Mouse (Mus musculus): Measurements from ENCODE around the gene B3gat3.
A peak's percentile ranks its signal among the peaks of the same experiment; 100 is the strongest.
"Not testable (repeated sequence)": the region's sequence is repeated elsewhere in the genome, so short reads cannot be mapped to it uniquely, and the experiment has no call there.

Gene B3gat3

DNA sequence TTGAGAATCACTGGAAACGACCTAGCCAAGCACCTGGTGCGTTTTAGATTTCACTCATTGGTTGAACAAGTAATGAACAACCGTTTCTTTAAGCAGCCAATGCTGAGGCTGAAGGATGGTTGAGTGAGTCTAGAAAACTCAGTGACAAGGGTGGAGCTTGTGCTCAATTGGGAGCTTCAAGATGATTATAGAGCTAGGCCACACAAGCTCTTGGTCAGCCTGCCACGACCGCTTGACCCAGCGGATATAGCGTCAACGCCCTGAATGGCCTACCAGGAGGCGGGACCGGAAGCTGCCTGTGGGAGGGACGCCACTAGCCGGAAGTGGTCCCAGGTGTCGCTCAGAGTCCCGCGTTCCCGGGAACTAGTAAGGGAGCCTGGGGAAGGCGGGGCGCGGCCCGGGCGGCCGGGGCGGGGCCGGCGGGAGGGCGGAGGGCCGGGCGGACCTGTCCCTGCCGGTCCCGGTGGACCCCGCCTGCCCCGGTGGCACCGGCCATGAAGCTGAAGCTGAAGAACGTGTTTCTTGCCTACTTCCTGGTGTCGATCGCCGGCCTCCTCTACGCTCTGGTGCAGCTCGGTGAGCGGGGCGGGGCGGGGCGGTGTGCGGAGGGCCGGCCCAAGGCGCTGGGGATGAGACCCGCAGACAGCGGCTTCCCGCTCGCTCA lies at the start of gene B3gat3:
TSS of gene B3gat3 (plus strand) at position 302 of the 664 bp plus-strand sequence.
- peak; percentile 95 to 96 for DNase-seq (ENCODE audit: low spot score in 2 of 2)

DNA sequence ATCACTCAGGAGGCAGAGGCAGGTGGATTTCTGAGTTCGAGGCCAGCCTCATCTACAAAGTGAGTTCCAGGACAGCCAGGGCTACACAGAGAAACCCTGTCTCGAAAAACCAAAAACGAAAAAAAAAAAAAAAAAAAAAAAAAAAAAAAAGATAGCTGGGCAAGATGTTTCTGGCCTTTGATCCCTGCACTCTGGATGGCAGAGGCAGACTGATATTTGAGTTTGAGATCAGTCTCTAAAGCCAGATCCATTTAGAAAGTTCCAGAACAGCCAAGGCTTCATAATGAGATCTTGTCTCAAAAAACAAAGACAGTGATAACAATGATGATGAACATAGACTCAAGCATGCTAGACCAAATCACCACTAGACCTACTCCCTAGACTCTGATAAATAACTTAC lies 49.8 kb upstream of the B3gat3 start:
- not testable (repeated sequence) for DNase-seq (ENCODE audit: low spot score in 2 of 2)

DNA sequence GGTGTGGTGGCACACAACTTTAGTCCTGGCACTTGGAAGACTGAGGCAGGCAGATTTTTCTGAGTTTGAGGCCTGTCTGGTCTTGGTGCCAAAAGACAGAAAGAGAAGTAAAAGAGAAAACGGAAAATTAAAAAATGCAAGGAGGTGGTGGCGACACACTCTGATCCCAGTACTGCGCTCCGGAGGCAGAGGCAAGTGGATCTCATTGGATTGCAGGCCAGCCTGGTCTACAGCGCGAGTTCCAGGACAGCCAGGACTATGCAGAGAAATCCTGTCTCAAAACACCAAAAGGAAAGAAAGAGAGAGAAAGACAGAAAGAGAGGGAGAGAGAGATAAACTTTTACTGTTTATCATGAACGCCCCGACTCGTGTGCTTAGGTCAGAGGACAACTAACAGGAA lies 49.3 kb upstream of the B3gat3 start:
- DNase-seq (ENCODE audit: low spot score in 2 of 2) = no peak

- peak; percentile 99 for DNase-seq (ENCODE audit: low spot score in 2 of 2)
Observed at GRCm38 (mm10) chr19:8871267-8872186, 48.6 kb upstream of the B3gat3 start, which contains the start of gene Ubxn1. TSS of gene Ubxn1 (plus strand) at chr19:8871496.

DNA sequence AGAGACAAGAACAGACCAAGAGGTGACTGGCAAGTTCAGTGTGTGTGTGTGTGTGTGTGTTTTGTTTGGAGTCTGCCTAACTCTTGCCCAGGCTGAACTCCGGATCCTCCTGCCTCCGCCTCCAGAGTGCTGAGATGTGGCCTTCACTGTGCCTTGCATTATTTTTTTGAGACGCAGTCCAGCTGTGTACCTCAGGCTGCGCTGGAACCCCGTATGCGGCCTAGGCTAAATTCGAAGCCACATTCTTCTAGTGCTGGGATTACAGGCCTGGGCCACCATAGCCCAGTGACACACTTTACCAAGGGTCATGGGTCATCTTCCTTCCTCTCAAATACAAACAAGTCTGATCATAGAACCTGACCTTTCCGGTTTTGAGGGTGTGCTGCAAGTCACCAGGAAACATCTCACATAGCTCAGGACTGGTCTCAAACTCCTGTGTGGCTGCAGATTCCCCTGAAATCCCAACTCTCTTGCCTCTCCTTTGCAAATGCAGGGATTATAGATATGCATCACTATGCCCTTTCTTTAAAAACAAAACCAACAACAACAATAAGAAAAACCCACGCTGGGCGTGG lies 47.8 kb upstream of the B3gat3 start:
- no peak for DNase-seq (ENCODE audit: low spot score in 2 of 2)

- no peak for DNase-seq (ENCODE audit: low spot score in 2 of 2)
Observed at GRCm38 (mm10) chr19:8875031-8875430, 45.1 kb upstream of the B3gat3 start.

- peak; percentile 92 to 94 for DNase-seq (ENCODE audit: low spot score in 2 of 2)
Observed at GRCm38 (mm10) chr19:8880311-8881033, 39.7 kb upstream of the B3gat3 start, which contains the start of gene Uqcc3. TSS of gene Uqcc3 (minus strand) at chr19:8880923.

DNA sequence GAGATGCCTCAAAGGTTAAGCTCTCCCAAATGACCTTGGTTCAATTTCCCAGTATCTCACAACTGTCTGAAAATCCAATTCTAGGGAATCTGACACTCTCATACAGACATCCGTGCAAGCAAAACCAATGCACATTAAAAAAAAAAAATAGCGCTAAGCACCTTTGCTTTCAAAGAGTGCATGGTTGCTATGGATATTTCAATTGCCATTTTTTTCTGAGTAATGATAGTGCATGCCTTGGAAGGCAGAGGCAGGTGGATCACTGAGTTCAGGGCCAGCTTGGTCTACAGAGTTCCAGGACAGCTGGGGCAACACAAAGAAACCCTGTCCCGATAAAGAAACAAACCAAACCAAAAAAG lies 39.2 kb upstream of the B3gat3 start:
- no peak for DNase-seq (ENCODE audit: low spot score in 2 of 2)

DNA sequence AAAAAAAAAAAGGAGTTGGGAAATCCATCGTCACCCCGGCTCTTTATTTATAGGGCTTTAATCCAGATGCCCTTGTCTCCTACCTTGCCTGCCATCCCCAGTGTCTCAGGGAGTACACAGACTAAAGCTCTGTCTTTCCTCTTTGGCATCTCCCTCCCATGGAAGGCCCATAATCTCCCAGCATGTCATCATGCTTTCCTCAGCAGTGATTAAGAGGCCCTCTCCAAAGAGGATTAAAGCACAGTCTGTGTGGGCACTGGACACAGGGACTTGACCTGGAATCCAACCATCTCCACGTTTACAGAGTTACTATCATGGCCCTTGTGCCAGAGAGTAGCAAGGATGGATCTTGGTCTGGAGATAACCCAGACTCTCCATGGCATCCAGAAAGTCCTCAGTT lies 36.6 kb upstream of the B3gat3 start, which contains the start of the genes Lbhd1 and Gm49403:
TSS of gene Lbhd1 (plus strand) at position 117 of the 400 bp plus-strand sequence.
TSS of gene Gm49403 (plus strand) at position 315 of the 400 bp plus-strand sequence.
- DNase-seq (ENCODE audit: low spot score in 2 of 2) = no peak

DNA sequence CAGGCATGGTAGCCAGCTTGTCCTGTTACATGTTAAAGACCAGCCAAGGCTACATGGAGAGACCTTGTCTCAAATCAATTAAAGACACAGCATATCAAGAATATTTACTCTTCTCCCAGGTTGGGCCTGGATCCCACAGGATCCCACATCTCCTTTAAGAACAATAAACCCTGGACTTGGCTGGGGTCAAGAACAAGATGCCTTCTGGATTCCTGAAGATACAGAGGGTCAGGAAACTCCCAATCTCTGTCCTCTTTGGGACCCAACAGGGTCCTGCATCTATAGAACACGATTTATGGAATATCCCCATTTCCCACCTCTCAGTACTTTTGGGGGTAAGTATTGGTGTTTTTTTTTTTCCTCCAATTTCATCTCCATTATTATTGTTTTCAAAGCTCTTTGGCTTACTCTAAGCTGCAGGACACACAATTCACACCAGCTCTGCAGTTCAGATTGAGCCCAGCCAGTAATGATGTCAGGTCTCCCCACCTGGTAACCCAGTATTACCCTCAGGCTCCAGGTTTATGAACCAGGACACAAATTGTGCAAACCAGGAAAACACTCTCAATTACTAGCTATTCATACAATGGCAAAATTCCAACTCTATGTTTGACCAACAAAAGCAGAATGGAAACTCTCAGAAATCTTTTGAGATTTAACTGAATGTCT lies 33.1 kb upstream of the B3gat3 start:
- DNase-seq (ENCODE audit: low spot score in 2 of 2) = no peak

DNA sequence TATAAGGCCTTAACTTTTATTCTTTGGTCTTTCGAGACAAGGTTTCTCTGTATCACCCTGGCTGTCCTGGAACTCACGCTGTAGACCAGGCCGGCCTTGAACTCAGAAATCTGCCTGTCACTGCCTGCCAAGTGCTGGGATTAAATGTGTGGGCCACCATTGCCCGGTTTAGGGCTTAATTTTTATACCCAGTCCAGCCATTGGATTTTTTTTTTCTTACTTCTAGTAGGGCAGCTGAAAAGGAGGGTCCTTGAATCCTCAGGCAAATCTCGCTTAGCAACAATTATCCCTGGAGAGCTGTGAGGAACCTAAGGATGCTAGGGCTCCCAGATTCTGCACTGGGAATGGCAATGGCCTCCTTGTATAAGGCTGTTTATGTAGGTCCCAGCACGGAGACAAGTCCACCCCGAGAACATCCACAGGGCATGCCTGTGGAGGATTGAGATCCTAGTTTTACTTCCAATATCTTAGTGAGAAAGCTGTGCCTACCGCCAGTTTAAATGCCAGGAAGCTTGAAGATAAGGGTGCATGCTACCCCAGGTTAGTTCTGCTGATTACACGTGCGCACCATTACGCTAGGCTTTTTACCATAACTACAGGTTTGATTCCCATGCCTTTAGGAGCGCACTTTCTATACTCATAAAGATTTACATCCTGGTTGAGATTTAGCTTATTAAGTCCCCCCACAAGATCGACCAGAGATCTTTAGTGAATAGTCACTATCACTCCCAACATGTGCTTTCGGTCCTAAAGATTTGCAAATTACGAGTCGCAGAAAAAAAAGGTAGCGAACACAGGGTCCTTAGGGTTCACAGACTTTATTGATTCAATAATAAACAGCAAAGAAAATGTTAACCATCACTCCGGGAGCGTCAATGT lies 32.4 kb upstream of the B3gat3 start:
- DNase-seq (ENCODE audit: low spot score in 2 of 2) = peak in 1 of 2 experiments; percentile 13

DNA sequence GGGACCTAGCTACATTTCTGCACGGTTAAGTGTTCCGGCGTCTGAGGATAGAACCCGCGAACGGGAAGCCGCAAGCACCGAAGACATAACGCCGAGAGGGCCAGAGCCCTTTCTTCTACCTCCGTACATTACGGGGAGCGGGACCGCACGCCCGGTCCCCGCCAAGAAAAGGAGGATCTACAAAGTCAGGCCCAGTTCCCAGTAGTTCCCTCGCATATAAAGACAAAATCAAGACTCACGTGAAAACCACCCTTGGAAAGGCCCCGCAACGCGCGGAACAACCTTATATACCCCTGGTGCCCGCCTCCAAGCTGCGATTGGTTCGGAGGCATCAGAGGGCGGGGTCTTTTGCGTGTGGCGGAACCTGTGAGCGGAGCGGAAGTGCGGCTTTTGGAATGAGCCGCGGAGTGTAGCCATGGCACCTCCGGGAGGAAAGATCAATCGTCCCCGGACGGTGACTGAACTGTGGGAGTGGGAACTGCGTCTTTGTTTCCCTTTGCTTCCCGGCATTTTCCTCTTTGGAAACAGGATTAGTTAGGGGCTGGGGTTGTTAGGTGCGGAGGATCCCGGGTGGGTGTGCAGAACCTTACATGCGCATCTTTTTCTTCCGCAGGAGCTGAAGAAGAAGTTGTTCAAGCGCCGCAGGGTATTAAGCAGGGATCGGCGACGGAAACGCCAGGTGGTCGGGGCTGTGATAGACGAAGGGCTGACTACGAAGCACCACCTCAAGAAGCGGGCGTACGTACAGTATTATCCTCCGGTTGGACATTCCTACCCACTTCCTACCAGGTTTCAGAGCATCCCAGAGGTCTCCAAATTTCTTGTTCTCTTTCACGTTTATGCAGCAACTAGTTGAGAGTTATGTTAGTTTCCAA lies 31.4 kb upstream of the B3gat3 start, which contains the start of the genes 1810009A15Rik and Gm49416:
TSS of gene 1810009A15Rik (plus strand) at position 343 of the 875 bp plus-strand sequence.
TSS of gene Gm49416 (plus strand) at position 416 of the 875 bp plus-strand sequence.
- peak; percentile 97 to 98 for DNase-seq (ENCODE audit: low spot score in 2 of 2)

DNA sequence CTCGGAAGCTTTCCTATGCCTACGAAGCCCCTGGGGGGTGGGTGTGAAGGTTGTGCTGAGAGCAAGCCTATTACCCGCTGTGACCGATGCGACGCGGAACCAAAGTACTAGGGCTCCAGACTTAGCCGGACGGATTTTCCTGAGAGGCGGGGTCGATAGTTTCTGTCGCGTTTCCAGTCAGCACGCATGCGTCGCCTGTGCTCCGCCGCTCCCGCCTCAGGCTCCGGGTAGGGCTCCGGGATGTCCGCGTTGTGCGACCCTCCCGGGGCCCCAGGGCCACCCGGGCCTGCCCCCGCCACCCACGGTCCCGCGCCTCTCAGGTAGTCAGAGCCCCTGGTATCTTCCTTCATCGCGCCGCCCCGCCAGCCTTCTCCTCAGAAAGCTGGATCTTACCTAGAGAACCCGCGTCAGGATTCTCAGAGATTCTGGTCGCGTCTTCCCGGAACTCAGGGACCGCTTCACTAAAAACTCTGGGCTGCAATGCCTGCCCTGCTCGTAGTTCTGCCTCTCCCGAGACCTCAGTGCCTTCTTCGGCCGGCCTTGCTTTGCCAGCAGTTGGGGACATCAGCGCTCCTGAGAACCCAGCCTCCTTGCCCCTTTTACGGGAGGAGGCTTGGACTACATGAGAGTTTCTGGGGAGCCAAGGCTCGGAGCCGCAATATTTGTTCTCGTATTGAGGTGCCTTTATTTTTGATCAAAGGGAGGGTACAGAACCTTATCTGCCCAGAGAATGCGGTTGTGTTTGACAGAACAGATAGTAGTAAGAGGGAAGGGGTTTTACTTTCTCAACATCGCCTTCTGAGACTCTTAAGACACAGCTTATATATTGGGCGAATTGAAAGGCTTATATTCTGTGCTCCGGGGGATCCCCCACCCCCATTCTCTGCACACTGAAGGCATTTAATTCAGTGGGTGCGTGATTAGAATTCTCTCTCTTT lies 27.1 kb upstream of the B3gat3 start, which contains the start of gene Ints5:
TSS of gene Ints5 (plus strand) at position 177 of the 938 bp plus-strand sequence.
- peak; percentile 91 for DNase-seq (ENCODE audit: low spot score in 2 of 2)

DNA sequence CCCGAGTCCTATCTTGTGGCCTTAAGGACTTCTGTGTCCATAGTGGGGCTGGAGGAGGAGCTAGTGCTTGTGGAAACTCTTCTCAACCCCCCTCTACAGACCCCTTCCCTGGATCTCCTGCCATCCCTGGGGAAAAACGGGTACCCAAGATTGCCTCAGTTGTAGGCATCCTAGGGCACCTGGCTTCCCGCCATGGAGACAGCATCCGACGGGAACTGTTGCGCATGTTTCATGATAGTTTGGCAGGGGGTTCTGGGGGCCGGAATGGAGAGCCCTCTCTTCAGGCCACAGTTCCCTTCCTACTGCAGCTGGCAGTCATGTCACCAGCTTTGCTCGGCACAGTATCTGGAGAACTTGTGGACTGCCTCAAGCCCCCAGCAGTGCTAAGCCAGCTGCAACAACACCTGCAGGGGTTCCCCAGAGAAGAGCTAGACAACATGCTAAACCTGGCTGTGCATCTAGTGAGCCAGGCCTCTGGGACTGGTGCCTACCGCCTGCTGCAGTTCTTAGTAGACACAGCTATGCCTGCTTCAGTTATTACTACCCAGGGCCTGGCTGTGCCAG lies 24.7 kb upstream of the B3gat3 start:
- no peak for DNase-seq (ENCODE audit: low spot score in 2 of 2)

GRCm38 (mm10) chr19:8896231-8896630 lies 23.9 kb upstream of the B3gat3 start:
- not testable (repeated sequence) for DNase-seq (ENCODE audit: low spot score in 2 of 2)

- DNase-seq (ENCODE audit: low spot score in 2 of 2) = peak; percentile 56 to 60
Observed at GRCm38 (mm10) chr19:8897211-8897864, 22.8 kb upstream of the B3gat3 start.

Data from right cerebral cortex, postnatal 10 days (tissue).